Mouse (Mus musculus): ENCODE results near the gene Ralgps1. TPM values are rescaled to one million over a fixed set of nuclear protein-coding genes. Genes with fewer than 3 reads are reported as not detected.

Ralgps1 gene
- total and polyA plus RNA-seq, 3 experiments, result 0.89 to 2.6 TPM; not detected in 1

DNA sequence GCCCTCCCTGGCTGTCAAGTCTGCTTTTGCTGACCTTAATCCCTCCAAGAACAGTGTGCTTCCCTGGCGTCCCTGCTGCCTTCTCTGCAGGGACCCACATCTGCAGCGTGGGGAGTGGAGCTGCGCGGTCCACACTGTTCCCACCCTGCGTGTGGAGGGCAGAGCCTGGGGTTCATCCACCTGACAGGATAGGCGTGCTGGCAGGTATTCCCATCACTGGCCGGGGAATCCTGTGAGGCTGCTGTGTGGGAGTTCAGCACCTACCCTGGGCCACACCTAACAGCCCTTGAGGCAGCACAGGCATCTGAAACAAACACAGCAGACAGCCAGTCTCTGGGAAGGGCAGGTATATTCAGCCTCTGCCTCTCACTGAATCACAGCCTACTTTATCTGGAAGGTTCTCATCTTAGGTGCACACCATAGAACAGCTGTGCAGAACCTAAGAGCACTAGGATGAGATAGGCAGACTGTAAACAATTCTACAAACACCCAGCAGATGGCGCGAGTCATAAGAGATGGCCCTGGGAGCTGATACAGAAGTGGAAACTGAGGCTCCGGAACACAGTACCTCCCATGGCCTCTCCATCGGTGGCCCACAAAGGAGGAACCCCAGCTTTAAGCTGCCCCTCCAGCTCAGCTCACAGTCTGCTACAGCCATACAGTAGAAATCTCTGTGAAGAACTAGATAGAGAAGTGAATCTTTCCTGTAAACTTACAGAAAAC lies 152.2 kb downstream of the Ralgps1 start (continued):
- TF ChIP-seq POLR2AphosphoS5 (IDR thresholded peaks at IDR 0.05; ENCODE audit: borderline replicate concordance, low read depth, low read length) (no peak), BHLHE40 (IDR thresholded peaks at IDR 0.05; ENCODE audit: borderline replicate concordance, low read depth, low read length) (no peak), JUND (IDR thresholded peaks at IDR 0.05; ENCODE audit: low read depth, low read length) (no peak), TAL1 (IDR thresholded peaks at IDR 0.05; ENCODE audit: low read length) (no peak), CHD2 (IDR thresholded peaks at IDR 0.05; ENCODE audit: low read length) (no peak), RAD21 (IDR thresholded peaks at IDR 0.05; ENCODE audit: low read depth, low read length) (peak; percentile 61), E2F4 (IDR thresholded peaks at IDR 0.05; ENCODE audit: borderline replicate concordance, low read depth, low read length) (no peak), CTCF (IDR thresholded peaks at IDR 0.05 in 2 of 3, conservative IDR thresholded peaks at IDR 0.05 in 1 of 3; ENCODE audit: control insufficient read depth in 1 of 3, insufficient read depth in 1 of 3, low read depth in 2 of 3, low read length in 3 of 3, poor library complexity in 1 of 3, severe bottlenecking in 1 of 3) (peak; percentile 62 to 82 (median 68); a peak in 5 of 6 replicates), TBP (IDR thresholded peaks at IDR 0.05; ENCODE audit: low read depth, low read length) (no peak), EP300 (IDR thresholded peaks at IDR 0.05; ENCODE audit: low read depth in 1 of 2, low read length in 2 of 2) (no peak)

DNA sequence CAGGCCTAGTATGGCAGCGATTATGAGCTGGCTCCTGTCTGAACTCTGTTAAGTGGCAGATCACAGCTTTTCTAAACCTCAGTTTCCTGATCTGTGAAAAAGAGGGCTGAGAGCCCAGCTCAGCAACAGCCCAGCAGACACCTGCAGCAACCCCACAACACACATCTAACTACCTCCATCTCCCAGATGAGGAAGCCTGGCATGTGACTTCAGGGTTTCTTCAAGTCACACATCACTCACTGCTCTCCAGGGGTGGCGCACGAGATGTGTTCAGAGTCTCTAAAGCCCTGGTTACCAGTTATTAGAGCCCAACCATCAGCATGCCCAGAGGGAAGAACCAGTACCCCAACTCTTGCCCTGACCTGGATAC lies 153.9 kb downstream of the Ralgps1 start:
- no peak overlapping the region for H3K27ac ChIP-seq (ENCODE audit: control insufficient read depth, low read depth, low read length)
- H3K27me3 ChIP-seq (ENCODE audit: control insufficient read depth in 1 of 2, insufficient read depth in 2 of 2, low read length in 2 of 2), result no peaks in the 10 kb centered on the region
- H3K9ac ChIP-seq (ENCODE audit: control insufficient read depth, low read depth, low read length, poor library complexity, severe bottlenecking), result no peak overlapping the region
- H3K36me3 ChIP-seq (ENCODE audit: control insufficient read depth in 1 of 2, insufficient read depth in 2 of 2, low read length in 2 of 2), result no peaks in the 10 kb centered on the region
- DNase-seq (ENCODE audit: low read depth, low spot score), result no peak
- H3K79me2 ChIP-seq (ENCODE audit: control insufficient read depth, insufficient read depth, low read length, poor library complexity), result no peaks in the 10 kb centered on the region
- TF ChIP-seq USF1 (IDR thresholded peaks at IDR 0.05; ENCODE audit: low read depth, low read length) (no peak), UBTF (IDR thresholded peaks at IDR 0.05; ENCODE audit: borderline replicate concordance, insufficient read depth, low read depth, low read length) (no peak), MXI1 (IDR thresholded peaks at IDR 0.05; ENCODE audit: low read depth, low read length) (no peak), KAT2A (conservative IDR thresholded peaks at IDR 0.05; ENCODE audit: low read depth, low read length) (no peak), RAD21 (IDR thresholded peaks at IDR 0.05; ENCODE audit: low read depth, low read length) (no peak), CHD2 (IDR thresholded peaks at IDR 0.05; ENCODE audit: low read length) (no peak), MAZ (IDR thresholded peaks at IDR 0.05; ENCODE audit: low read depth, low read length) (no peak), CHD1 (IDR thresholded peaks at IDR 0.05; ENCODE audit: low read depth, low read length) (no peak), ELF1 (IDR thresholded peaks at IDR 0.05; ENCODE audit: low read depth, low read length) (no peak), NELFE (IDR thresholded peaks at IDR 0.05; ENCODE audit: low read depth, low read length) (no peak), POLR2AphosphoS2 (IDR thresholded peaks at IDR 0.05; ENCODE audit: low read length) (no peak), CTCF (IDR thresholded peaks at IDR 0.05 in 2 of 3, conservative IDR thresholded peaks at IDR 0.05 in 1 of 3; ENCODE audit: control insufficient read depth in 1 of 3, insufficient read depth in 1 of 3, low read depth in 2 of 3, low read length in 3 of 3, poor library complexity in 1 of 3, severe bottlenecking in 1 of 3) (no peak), TAL1 (IDR thresholded peaks at IDR 0.05; ENCODE audit: low read length) (no peak), ZC3H11A (IDR thresholded peaks at IDR 0.05; ENCODE audit: low read depth, low read length) (no peak), MEF2A (IDR thresholded peaks at IDR 0.05; ENCODE audit: extremely low read depth, insufficient replicate concordance, low read depth, low read length, poor library complexity, severe bottlenecking) (no peak), EP300 (IDR thresholded peaks at IDR 0.05; ENCODE audit: low read depth in 1 of 2, low read length in 2 of 2) (no peak), USF2 (IDR thresholded peaks at IDR 0.05; ENCODE audit: borderline replicate concordance in 1 of 2, insufficient read depth in 1 of 2, low read depth in 1 of 2, low read length in 2 of 2) (no peak), ZKSCAN1 (IDR thresholded peaks at IDR 0.05; ENCODE audit: low read depth, low read length) (no peak), SIN3A (IDR thresholded peaks at IDR 0.05; ENCODE audit: low read length) (no peak), ZMIZ1 (IDR thresholded peaks at IDR 0.05; ENCODE audit: low read depth, low read length) (no peak)
- no peaks in the 10 kb centered on the region for H3K4me1 ChIP-seq (ENCODE audit: control insufficient read depth in 1 of 2, insufficient read depth in 2 of 2, low read length in 2 of 2)
- H3K4me3 ChIP-seq (ENCODE audit: control insufficient read depth in 1 of 2, insufficient read depth in 1 of 2, low read depth in 2 of 2, low read length in 2 of 2), result no peak overlapping the region
- H3K9me3 ChIP-seq (replicated peaks; ENCODE audit: insufficient read depth, low read length), result no peaks in the 10 kb centered on the region

All from MEL (cell line).